Mouse (Mus musculus) liver, postnatal 0 days (tissue): ENCODE results near the gene Zfp410.
"Not testable (repeated sequence)": the region's sequence is repeated elsewhere in the genome, so short reads cannot be mapped to it uniquely, and the experiment has no call there.

ENCODE experiments used
- CTCF ChIP-seq: sonication (generic); IDR thresholded peaks from 2 replicates; pipeline ENCODE4 v1.5.1; 2016; ENCODE audit warnings: antibody characterized with exemption, low read depth
- EP300 ChIP-seq: IDR thresholded peaks from 2 replicates; pipeline ENCODE4 v1.6.1; 2016; ENCODE audit warnings: antibody characterized with exemption, low read depth, mild to moderate bottlenecking

DNA sequence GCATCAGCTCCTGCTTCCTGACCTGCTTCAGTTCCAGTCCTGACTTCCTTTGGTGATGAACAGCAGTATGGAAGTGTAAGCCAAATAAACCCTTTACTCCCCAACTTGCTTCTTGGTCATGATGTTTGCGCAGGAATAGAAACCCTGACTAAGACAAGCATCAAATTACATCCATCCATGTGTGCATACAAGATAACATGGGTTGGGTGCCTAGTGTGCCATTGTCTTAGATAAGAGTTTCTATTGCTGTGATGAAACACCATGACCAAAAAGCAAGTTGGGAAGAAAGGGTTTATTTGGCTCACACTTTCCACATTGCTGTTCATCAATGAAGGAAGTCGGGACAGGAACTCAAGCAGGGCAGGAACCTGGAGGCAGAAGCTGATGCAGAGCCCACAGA is 42.0 kb downstream of the Zfp410 start:
- peak; percentile 62 for TF ChIP-seq EP300
- not testable (repeated sequence) for TF ChIP-seq CTCF
